Mouse (Mus musculus) hematopoietic multipotent progenitor cell, adult 10-12 weeks (in vitro differentiated cells): Measurements from ENCODE around the gene Rassf6. TPM values are rescaled to one million over a fixed set of nuclear protein-coding genes. Genes with fewer than 3 reads are reported as not detected.

ENCODE experiments used
- polyA plus RNA-seq: library from polyadenylated mRNA; stranded (reverse); fragments of >175 nt; gene quantifications from 2 replicates; pipeline ENCODE4 v1.2.3, GENCODE M21; 2012; ENCODE audit warnings: low replicate concordance

Rassf6 gene
- 0.33 and 0.45 TPM in 2 replicates for polyA plus RNA-seq

DNA sequence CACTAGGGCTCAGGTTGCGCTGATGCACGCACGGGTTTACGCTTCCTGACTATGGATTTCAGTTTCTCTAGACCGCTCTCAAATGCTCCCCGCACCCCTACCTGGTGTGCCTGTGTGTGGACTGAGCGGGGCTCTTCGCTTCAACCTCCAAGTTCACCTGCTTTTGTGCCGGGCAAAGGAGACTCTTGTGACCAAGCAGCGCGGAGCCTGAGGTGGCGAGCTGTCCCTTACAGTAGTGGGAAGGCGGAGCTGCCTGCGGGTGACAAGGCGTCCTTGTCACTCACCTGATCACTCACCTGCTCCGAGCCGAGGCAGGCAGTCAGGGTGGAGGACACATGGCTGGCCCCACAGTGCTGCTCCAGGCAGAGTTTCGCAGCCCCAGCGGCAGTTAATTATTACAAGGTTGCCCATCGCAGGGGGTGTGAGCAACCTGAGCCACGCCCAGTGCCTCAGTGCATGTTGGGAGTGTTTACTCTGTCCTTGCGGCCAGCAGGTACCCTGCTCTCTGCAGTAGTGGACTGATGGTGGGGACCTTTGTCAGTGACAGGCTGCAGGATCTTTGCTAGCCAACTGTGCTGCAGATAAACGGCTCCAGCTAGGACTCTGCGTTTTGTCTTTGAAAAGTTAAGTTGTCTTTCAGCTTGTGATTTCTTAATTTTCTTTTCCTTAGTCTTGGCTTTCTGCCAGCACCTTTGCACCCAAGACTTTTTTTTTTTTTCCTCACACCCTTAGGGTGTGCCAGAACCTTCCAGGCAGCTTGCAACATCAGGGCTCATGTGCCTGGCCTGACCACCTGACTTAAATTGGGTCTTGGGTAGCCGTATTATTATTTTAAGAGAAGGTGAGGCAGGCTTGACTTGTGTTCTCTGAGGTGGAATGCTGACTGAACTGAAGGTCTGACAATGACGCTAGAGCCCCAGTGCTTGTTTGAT lies at the start of gene Rassf6:
TSS of gene Rassf6 (minus strand) at position 372 of the 932 bp plus-strand sequence.

DNA sequence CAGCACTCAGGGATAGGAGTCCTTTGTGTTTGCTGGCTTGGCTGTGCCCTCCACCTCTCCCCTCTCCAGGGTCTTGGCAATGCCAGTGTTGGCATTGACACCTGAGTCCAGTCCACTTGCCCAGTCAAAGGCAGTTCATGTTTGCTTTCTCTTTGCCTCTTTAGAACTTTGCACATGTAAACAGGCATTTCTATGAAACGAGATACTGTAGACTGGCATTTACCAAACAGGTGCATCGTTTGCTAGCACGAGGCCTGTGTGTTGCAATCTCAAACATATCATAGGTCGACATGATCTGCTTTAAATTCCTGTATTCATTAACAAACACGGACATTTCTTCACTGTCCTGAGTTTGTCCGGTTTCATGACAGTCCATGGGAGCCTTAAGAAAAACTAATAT lies 79.7 kb downstream of the Rassf6 start, which contains the start of gene 5830473C10Rik:
TSS of gene 5830473C10Rik (plus strand) at position 365 of the 400 bp plus-strand sequence.

Other genes starting within 250 kb of the Rassf6 start
- not detected in 2 replicates for gene Alb, start 179.8 kb downstream of the Rassf6 start, polyA plus RNA-seq
- 0.13 TPM in 1 of 2 replicates, not detected in the other for gene Afp, start 149.9 kb downstream of the Rassf6 start, polyA plus RNA-seq
- not detected in 2 replicates for gene Afm, start 121.7 kb downstream of the Rassf6 start, polyA plus RNA-seq
- not detected in 2 replicates for gene 5830473C10Rik, start 79.5 kb downstream of the Rassf6 start, polyA plus RNA-seq
- not detected in 2 replicates for gene Cxcl5, start 118.7 kb upstream of the Rassf6 start, polyA plus RNA-seq
- gene Ppbp, start 127.9 kb upstream of the Rassf6 start, polyA plus RNA-seq: 0.34 and 0.65 TPM in 2 replicates
- gene Pf4, start 131.8 kb upstream of the Rassf6 start, polyA plus RNA-seq: 2.0 and 2.3 TPM in 2 replicates
- 0.24 TPM in 1 of 2 replicates, not detected in the other for gene Cxcl3, start 145.4 kb upstream of the Rassf6 start, polyA plus RNA-seq
- gene Cxcl15, start 153.9 kb upstream of the Rassf6 start, polyA plus RNA-seq: not detected in 2 replicates